Mouse (Mus musculus) adrenal gland, postnatal 25 days (tissue): ENCODE data around the gene Atxn7l1. TPM values are rescaled to one million over a fixed set of nuclear protein-coding genes. Genes with fewer than 3 reads are reported as not detected.

Experiments
- DNase-seq: peaks from one replicate; pipeline ENCODE4 v3.0.0; 2021; ENCODE audit warnings: mixed read lengths
- total RNA-seq: library from RNA; stranded (reverse); gene quantifications from 2 replicates; pipeline ENCODE4 v1.2.3, GENCODE M21; 2021

The Atxn7l1 gene
- total RNA-seq, 1 experiment from 2014 or later = 33.1 TPM

- no peak for DNase-seq
Measured at GRCm38 (mm10) chr12:33277427-33277826, 129.9 kb downstream of the Atxn7l1 start.

- no peak for DNase-seq
Measured at GRCm38 (mm10) chr12:33279159-33279558, 131.7 kb downstream of the Atxn7l1 start.

GRCm38 (mm10) chr12:33280805-33281204, 133.3 kb downstream of the Atxn7l1 start:
- DNase-seq = peak; percentile 74

GRCm38 (mm10) chr12:33284344-33284936, 136.9 kb downstream of the Atxn7l1 start:
- DNase-seq = no peak

GRCm38 (mm10) chr12:33285354-33285753, 137.9 kb downstream of the Atxn7l1 start:
- no peak for DNase-seq

- peak; percentile 54 for DNase-seq
Measured at GRCm38 (mm10) chr12:33285933-33286649, 138.6 kb downstream of the Atxn7l1 start.

- DNase-seq = no peak
Measured at GRCm38 (mm10) chr12:33287686-33288085, 140.2 kb downstream of the Atxn7l1 start.

- DNase-seq = no peak
Measured at GRCm38 (mm10) chr12:33288746-33289145, 141.3 kb downstream of the Atxn7l1 start.

- peak; percentile 51 for DNase-seq
Measured at GRCm38 (mm10) chr12:33302070-33302469, 154.6 kb downstream of the Atxn7l1 start.

- peak; percentile 71 for DNase-seq
Measured at GRCm38 (mm10) chr12:33302523-33303383, 155.3 kb downstream of the Atxn7l1 start.

GRCm38 (mm10) chr12:33303384-33303770, 155.9 kb downstream of the Atxn7l1 start:
- DNase-seq = no peak

- DNase-seq = no peak
Measured at GRCm38 (mm10) chr12:33305106-33305505, 157.6 kb downstream of the Atxn7l1 start.

- DNase-seq = no peak
Measured at GRCm38 (mm10) chr12:33306476-33306875, 159.0 kb downstream of the Atxn7l1 start.

GRCm38 (mm10) chr12:33308668-33309067, 161.2 kb downstream of the Atxn7l1 start:
- no peak for DNase-seq

GRCm38 (mm10) chr12:33313828-33314671, 166.6 kb downstream of the Atxn7l1 start:
- peak; percentile 70 for DNase-seq

- DNase-seq = no peak
Measured at GRCm38 (mm10) chr12:33314924-33315643, 167.6 kb downstream of the Atxn7l1 start.

- no peak for DNase-seq
Measured at GRCm38 (mm10) chr12:33315804-33316203, 168.3 kb downstream of the Atxn7l1 start.

GRCm38 (mm10) chr12:33317792-33318530, 170.5 kb downstream of the Atxn7l1 start:
- DNase-seq = no peak

- DNase-seq = no peak
Measured at GRCm38 (mm10) chr12:33322547-33322946, 175.1 kb downstream of the Atxn7l1 start.

GRCm38 (mm10) chr12:33323821-33324220, 176.3 kb downstream of the Atxn7l1 start:
- DNase-seq = no peak

- DNase-seq = no peak
Measured at GRCm38 (mm10) chr12:33325424-33325823, 177.9 kb downstream of the Atxn7l1 start.
